Mouse (Mus musculus) adrenal gland, postnatal 25 days (tissue): ENCODE data around the gene Gm45716. TPM values are rescaled to one million over a fixed set of nuclear protein-coding genes. Genes with fewer than 3 reads are reported as not detected.

ENCODE experiments used
- DNase-seq: peaks from one replicate; pipeline ENCODE4 v3.0.0; 2021; ENCODE audit warnings: mixed read lengths
- long read RNA-seq: library from polyadenylated mRNA; stranded (forward); transcript quantifications from one replicate; pipeline ENCODE4 v2.0.0, GENCODE M21; 2021
- total RNA-seq: library from RNA; stranded (reverse); gene quantifications from 2 replicates; pipeline ENCODE4 v1.2.3, GENCODE M21; 2021

Gm45716 gene
- total RNA-seq: 2.6 and 3.1 TPM in 2 replicates
- long read RNA-seq, partial matches to known transcripts: 3 of 3 reads
- long read RNA-seq, other reads (novel, unspliced or antisense): 0 of 3 reads

DNA sequence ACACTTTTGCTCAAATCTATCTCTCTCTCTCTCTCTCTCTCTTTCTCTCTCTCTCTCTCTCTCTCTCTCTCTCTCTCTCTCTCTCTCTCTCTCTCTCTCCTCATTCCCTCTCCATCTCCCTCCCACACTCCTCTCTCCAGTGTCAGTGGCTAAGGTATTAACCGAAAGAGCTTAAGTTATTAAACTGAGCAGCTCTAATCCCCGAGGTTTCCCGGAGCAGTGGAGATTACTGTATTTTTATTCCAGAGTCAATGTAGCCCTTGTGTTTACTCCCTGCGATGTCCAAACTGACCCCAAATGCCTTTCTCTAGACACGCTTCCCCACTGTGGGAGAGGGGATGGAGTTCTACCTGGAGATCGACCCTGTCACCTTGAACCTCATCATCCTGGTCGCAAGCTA lies at the start of gene Gm45716:
Gm45716 (plus strand) TSS at position 243 of the 400 bp plus-strand sequence.
- DNase-seq: no peak

DNA sequence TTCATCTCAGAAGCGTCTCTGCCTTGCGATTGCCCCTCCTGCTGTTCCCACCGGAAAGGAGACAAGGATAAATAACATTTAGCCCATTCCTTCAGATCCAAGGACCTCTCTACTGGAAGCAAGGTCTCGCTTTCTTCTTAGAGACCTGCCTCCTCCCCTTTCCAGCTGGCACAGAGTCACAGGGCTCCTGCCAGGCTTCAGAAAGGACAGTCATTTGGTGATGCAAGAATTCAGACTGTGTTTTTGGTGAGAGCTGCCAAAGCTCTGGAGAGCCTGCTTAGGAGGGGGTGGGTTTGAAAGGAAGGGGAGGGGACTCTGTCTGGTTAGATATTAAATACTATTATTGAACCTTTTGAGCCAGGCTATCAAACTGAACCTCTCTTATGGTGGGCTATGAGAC lies 45.1 kb upstream of the Gm45716 start:
- peak; percentile 72 for DNase-seq

DNA sequence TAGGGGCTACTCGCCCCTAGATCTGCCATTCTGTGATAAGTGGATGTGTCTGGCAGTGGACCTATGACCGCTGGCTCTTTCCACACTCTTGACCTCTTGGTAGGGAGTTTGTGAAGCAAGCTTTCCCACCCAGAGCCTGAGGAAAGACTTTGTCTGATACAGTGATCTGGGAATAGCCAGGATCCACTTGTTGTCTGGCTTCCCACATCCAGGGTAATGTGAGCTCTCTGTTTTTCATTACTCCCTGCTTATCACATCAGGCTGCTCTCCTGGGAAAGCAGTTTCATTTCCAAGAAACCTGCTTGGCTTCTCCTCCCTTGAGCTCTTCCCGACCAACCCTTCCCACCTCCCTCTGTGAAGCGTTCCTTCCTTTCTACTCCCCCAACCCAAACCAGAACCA lies 44.5 kb upstream of the Gm45716 start:
- no peak for DNase-seq

DNA sequence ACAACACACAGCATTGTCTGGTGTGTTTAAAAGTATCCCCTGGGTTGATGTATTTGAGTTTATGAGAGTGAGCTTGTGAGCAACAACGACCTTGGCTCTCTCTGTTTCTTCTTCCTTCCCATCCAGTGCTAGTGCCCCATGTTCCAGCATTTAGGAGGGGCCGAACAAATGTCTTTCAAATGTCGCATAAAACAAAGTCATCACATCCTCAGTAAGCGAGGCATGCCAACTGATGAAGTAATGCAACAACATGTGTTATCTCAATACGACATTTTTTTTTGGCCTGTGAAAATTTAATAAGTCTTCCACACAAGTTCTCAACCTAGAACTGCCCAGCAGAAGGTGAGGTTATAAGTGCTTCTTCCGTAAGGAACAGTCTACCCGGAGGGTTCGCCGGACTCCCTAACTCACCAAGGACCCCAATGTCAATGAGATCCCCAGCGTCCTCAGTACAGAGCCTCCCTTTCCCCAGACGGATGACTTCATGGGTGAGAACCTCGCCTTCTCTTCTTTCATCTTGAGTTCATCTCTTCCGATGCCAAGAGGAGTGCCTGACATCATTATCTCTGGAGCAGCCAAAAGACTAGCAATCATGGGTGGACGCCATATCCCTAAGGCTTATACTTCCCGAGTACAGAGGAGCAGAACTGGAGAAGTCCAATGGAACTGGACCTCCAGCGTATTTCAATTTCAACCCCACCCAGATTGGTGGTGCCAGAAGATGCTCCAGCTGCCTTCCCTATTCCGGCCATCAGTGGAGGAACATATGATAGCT lies 41.2 kb upstream of the Gm45716 start:
- DNase-seq: no peak

DNA sequence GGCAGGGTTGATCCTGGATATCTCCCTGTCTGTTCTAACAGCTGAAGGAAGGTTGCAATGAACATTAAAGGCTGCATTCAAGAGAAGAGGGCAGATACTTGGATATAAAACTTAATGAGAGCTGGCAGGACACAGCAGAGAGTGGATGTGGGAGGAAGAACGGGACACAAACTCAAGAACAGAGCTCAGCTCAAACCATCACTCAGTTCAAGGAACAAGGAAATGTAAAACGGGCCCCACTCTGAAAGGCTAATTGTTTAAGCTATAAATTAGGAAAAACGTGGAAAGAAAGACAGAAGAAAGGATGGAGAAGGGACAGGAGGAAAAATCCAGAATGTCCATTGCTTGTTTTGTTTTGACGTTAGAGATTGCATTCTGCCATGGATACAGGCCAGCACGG lies 32.4 kb upstream of the Gm45716 start:
- no peak for DNase-seq

DNA sequence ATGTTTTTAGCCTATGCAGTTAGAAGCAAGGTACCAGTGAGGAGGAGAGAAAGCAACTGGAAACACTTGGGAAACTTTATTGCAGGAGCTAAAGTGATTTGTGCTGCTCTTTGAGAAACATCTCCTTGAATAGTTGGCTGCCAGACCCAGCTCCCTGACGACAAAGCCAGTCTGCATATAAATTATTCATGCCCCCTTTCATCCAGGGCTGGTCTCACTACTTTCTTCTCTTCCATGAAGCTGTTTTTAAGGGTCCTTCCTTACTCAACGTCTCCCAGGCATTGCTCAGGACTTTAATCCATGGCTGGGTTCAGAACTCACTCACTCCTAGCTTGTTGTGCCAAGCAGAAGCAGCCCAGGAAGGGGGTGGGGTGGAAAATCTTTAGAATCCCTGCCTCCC lies 32.0 kb upstream of the Gm45716 start:
- no peak for DNase-seq

DNA sequence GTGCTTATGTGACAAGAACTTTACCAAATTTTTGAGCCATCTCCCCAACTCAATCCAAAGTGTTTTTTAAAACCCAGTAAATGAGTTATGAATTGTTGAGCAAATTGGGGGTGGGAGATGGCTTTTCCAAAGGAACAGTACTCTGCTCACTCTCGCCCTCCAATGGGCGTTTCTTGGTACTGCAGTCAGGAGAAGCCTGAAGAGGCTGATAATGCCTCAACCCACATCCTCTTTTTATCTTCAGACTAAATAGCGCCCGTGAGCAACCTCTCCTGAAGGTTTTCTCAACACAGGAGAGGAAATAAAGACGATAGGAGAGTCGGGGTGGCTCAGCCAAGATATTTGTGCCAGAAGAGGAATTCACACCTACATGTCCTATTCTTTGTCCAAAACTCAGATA lies 19.7 kb upstream of the Gm45716 start:
- DNase-seq: no peak

DNA sequence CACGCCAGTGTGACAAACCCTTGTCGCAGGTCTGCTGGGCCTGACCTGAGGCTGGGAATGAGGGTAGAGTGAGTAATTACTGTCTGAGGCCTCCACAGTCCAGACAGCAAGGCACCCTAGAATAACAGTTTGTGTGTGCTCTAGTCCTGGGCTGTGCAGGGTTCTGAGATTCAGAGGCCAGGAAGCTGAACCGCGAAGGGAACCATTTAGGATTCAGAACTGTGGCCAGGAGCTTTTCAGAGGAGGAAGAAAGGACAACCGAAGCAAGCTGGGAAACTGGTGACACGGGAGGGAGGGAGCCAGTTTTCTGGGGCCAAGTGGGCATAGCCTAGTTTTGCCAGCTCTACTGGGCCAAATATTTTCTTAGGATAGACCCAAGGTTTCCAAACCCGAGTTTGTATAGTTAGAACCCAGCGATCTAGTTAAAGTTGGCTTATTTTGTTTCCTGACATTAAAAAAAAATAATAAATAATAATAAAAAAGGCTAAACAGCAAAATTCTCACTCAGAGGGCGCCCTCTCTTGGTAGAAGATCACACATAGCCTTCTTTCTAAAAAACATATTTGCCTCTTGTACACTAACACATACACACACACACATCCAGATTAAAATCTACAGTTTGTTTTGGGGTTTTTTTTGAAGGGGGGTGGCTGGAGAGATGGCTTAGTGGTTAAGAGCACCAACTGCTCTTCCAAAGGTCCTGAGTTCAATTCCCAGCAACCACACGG lies 19.0 kb upstream of the Gm45716 start:
- no peak for DNase-seq

DNA sequence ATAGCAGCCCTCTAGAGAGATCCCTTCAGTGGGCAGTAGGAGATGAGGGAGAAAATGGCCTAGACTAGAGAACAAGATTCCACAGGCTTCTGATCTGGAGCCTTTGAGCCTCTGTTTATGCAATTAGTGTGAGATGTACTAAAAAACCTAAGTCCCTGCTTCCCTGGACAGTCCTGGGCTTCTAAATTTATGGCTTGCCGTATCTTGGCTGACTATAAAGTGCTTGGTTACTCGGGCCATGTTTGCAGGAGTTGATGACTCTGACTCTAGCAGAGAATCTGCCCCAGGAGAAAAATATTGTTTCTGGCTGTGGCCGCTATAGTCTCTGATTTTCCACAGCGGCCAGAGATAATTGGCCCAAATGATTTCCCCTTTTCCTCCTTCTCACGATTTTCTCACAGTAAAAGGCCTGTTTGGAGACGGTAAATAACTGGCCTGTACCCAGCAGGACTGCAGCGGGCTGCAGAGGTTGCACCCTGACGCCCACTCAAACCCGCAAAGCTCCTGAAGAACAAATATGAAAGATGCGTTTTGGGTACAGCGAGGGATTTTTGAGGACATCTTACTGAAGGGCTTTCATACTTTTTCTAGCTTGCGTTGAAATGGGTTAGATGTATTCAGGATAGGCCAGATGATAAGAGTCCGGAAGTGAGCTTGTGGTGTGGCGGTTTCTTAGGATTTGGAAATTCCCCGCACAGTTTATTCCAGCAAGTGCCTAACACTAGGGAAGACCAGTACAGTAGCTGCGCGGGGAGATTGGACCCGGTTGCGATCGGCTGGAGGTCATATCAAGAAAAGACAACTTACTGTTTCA lies 18.1 kb upstream of the Gm45716 start:
- no peak for DNase-seq

DNA sequence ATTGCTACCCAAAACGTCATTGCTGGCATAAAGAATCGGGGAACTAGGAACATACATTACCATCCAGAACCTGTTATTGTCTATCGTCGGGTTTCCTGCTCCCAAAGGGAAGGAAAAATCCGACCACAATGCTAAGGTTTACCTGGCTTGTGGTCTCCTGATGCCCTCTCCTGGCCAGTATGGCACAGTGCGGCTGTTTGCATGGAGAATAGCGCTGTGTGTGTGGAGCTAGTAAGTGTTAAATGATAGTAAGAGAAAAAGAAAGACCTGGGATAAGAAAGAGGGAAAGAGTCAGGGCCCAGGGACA lies 17.5 kb upstream of the Gm45716 start:
- DNase-seq: peak; percentile 59

DNA sequence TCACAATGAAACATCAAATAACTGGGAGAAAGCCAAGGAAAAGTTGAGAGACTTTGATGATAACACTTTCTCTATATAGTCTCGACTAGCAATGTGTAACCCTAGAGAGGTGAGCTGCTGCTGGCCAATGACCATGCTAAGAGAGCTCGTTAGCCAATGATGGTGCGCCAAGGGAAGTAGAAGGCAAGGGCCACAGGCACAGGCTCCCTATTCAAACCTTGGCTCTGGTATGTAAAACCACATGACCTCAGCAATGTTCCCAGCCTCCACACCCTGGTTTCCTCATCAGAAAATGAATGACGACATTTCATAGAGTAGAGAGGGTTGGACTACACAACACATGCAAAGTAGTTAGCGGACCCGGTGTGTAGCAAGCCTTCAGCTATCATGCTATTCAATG lies 15.2 kb upstream of the Gm45716 start:
- DNase-seq: no peak

DNA sequence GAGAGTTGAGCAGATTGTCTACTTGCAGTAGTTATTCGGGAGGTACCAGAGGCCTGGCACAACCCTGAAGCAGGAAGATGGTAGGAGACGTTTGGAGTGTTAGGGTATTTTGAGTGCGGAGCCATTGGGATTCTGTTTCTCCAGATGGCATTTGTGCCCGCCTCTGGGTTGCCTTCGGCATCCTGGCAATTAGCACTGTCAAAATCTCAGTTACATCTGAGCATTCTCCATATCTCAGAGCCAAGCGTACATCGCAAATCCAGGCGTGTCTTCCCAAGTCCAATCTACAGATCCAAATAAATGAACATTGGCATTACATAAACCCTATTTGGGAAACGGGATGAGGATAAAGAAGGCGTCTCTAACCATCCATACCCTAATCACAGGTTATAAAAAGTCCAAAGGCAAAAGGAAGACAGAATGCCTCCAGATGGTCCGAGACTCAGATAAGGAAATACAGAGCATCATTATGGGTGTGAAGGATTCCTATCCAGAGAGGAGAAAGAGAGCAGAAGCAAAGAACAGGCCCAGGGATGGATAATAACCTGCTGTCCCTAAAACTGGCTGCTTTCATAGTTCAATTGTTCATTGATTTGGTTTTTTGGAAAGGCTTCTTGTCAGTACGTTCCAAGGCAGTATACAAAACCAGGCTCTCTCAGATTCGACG lies 11.7 kb upstream of the Gm45716 start:
- DNase-seq: no peak

DNA sequence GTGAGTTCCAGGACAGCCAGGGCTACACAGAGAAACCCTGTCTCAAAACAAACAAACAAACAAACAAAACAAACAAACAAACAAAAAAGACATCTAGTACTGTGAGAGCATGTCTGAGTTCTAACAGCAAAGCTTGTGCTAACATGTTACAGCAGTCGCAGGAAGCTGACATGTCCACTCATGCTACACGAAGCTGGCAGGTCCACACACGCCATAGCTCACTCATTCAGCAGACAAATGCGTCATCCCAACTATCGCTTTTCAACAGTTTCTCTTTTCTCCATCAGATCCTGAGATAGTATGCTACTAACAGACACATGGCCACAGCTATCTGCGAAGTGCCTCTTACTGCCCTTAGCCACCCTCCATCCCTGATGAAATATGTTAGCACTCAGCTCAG lies 10.1 kb upstream of the Gm45716 start:
- no peak for DNase-seq

DNA sequence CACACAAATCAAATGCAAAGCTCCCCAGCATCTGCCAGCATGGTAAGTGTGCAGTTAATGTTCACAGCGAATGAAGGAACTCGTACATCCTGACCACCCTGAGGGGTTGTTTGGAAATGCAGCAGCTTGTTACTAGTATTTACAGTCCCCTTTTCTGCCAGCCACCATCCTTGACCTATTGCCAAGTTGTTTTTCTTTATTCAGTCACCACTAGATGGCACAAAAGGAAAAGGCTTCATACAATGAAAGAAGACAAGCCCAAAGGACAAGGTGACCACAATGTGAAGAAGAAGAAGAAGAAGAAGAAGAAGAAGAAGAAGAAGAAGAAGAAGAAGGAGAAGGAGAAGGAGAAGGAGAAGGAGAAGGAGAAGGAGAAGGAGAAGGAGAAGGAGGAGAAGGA lies 4.1 kb upstream of the Gm45716 start:
- no peak for DNase-seq

DNA sequence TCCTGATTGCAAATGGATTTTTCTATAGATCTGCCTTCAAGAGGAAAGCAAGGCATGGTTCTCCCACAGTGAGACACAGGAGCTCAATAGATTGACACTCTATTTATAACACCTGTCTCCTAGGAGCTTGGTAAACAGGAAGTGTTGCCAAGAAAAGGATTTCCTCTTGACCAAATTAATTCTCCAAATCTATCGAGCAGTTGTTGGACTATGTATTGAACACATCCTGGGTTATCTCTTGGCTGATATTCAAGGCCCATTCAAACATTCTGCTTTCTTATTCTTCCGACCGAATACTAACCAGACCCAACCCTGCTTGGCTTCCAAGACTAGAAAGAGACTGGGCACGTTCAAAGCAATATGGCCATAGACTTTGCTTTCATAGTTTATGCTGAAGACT lies 2.7 kb upstream of the Gm45716 start:
- DNase-seq: no peak

DNA sequence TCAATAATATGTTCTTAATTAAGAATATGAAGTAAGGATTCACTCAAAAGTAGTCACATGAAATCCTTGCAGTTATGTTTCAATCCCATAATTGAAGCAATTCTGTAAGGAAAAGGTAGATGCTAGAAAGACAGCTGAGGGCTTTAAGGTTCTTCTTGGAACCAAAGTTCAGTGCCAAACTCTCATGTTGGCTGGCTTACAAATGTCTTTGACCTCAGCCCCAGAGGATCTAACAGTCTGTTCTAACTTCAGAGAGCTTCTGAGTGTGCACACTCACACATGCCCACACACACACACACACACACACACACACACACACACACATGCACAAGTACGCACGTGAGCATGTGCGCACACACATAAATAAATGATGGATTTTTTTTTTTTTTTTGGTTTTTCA lies 2.7 kb downstream of the Gm45716 start:
- DNase-seq: no peak

DNA sequence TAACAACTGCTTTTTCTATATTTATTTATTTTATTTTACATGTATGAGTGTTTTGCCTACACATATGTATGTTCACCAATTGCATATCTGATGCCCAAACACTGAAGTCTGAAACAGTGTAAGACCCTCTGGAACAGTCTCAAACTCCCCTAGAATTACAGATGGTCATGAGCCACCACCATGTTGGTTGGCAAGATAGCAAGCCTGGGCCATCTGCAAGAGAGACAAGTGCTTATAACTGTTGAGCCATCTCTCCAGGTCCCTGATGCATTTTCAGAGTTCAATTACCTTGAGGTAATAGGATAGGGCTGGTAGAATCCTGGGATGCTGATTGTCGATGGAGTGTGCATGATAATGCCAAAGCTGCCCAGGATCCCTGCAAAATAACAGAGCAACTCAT lies 7.5 kb downstream of the Gm45716 start:
- no peak for DNase-seq

DNA sequence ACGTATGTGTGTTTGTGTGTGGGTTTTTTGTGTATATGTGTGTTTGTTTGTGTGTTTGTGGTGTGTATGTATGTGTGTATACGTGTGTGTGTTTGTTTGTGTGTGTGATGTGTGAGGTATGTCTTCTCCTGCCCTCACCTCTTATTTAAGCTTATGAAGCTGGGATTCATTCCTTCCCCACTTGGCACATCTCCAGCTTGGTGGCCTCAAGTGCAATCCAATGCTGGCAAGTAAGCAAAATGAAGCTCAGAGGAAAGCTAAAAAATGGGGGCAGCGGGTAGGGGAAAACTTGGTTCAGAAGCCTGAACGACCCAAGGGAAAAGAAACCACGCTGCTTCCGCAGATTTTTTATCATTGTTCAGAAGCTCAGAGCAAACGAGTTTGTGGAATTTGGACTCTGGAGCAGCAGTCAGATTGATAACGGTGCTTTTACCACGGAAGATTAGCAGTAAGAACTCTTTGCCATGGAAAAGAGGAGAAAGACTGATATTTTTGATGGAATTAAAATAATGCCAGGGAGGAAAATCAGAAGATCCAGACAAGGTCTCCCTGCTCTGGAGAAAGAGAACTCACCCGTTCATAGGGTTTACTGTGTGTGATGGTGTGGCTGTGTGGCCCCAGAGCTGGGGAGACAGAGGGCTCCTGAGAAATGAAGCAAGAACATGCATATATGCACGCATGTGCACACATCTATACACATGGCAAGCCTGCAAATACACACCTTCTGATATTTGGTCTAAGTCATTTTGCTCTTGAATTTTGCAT lies 8.5 kb downstream of the Gm45716 start:
- DNase-seq: peak; percentile 42

DNA sequence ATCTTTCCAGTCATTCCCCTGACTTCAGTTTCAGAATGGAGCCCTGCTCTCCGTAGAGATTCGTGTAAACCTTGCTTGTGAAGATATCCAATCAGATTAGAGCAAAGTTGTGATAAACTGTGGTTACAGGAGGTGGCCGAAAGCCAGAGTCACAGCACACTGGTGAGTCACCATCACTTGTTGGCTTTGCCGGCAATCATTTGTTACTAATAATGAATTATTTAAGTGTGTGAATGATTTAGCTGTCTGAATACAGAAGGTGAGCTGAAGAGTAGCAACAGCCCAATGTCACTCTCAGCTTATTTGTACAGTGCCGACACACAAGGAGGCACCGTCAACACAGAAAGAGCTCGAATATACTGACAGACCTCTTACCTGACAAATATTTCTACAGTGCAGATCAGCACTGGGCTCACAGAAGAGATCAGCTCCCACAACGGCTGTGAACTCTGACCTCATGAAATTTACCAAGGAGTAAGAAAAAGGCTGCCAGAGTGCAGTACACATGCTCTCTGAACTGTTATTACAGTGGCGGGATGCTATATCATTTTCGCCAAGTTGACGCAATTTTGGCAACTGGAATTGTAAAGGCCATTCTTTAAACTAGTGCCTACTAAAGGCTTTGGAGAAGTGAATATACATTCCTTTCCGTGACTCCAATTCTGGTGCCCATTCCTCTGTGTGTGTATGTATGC lies 9.2 kb downstream of the Gm45716 start:
- DNase-seq: peak; percentile 20

DNA sequence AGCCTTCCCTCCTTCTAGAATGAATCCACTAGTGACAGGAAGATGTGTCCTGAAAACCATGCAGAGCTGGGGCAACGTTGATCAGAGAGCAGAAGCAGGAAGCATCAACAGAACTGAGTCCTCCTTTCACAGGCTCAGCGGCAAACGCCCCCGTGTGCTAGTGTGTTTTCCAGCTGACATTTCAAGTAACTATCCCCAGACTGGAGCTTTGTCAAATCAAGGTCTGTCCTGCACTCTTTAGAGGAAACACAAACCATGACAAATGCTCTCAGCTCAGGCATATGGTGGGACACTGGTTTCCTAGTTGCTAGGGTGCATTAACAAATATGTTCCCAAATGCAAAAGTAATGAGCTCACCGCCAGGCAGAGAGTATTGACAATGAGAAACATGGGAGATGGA lies 10.6 kb downstream of the Gm45716 start:
- DNase-seq: no peak

DNA sequence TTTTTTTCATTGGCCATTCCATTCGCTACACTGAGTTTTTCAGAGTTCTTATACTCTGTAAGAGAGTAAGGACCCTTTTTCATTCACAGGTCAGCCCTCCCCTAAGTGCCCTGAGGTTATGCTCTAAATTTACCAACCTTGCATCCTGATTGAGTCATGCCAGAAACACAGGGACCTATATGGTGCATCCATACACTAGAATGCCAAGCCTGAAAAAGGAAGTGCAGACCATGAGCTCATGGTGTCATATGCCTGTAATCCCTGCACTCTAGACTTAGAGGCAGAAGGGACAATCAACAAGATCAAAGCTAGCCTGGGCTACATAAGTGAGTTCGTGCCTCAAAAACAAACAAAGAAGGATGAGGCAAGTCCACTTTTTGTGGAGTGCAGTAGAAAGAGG lies 13.3 kb downstream of the Gm45716 start:
- no peak for DNase-seq
